Mouse (Mus musculus): ENCODE measurements around the gene Gm884. TPM values are rescaled to one million over a fixed set of nuclear protein-coding genes. Genes with fewer than 3 reads are reported as not detected.

Gene Gm884
- polyA plus RNA-seq (2015; fragmentation: Nextera tagmentation; extraction: Ambion mirVana), result not detected in 2 replicates

GRCm38 (mm10) chr11:103621040-103621439, at the start of gene Gm884:
Gene Gm884 (minus strand): TSS chr11:103621140.
- Histone ChIP-seq H3K36me3 (no peaks in the 10 kb centered on the region), H3K4me1 (replicated peaks) (no peaks in the 10 kb centered on the region), H3K27me3 (no peaks in the 10 kb centered on the region), H3K4me2 (no peak within 1 kb of the TSS), H3K4me3 (no peak within 1 kb of the TSS), H3K9me3 (replicated peaks) (no peaks in the 10 kb centered on the region), H3K27ac (no peak within 1 kb of the TSS), H3K9ac (no peak within 1 kb of the TSS)
- ATAC-seq (replicated peaks; ENCODE audit: insufficient number of reproducible peaks, insufficient read depth, low FRiP score, low read depth), result no peak
- WGBS, result 73% methylated on average over 9 of the region's 9 CpGs

- Histone ChIP-seq H3K9ac (no peak overlapping the region), H3K4me2 (no peak overlapping the region), H3K9me3 (replicated peaks) (no peaks in the 10 kb centered on the region), H3K4me1 (replicated peaks) (0 out of 2 replicates have a peak, but pooled peaks cover 2% of the 10 kb centered on the region), H3K27me3 (0 out of 2 replicates have a peak, but pooled peaks cover 15% of the 10 kb centered on the region), H3K4me3 (no peak overlapping the region), H3K36me3 (no peaks in the 10 kb centered on the region), H3K27ac (no peak overlapping the region)
- 58% methylated on average over 13 of the region's 13 CpGs for WGBS
- ATAC-seq (replicated peaks; ENCODE audit: insufficient number of reproducible peaks, insufficient read depth, low FRiP score, low read depth), result no peak
Observed at GRCm38 (mm10) chr11:103666907-103667426, 46.0 kb upstream of the Gm884 start.

GRCm38 (mm10) chr11:103666181-103666906, 45.4 kb upstream of the Gm884 start:
- Histone ChIP-seq H3K27me3 (0 out of 2 replicates have a peak, but pooled peaks cover 15% of the 10 kb centered on the region), H3K27ac (no peak overlapping the region), H3K4me2 (no peak overlapping the region), H3K9ac (no peak overlapping the region), H3K4me3 (no peak overlapping the region), H3K36me3 (no peaks in the 10 kb centered on the region), H3K9me3 (replicated peaks) (no peaks in the 10 kb centered on the region), H3K4me1 (replicated peaks) (0 out of 2 replicates have a peak, but pooled peaks cover 2% of the 10 kb centered on the region)
- WGBS, result 31% methylated on average over 10 of the region's 10 CpGs
- no peak for ATAC-seq (replicated peaks; ENCODE audit: insufficient number of reproducible peaks, insufficient read depth, low FRiP score, low read depth)

- Histone ChIP-seq H3K4me1 (replicated peaks) (0 out of 2 replicates have a peak, but pooled peaks cover 2% of the 10 kb centered on the region), H3K27me3 (0 out of 2 replicates have a peak, but pooled peaks cover 15% of the 10 kb centered on the region), H3K36me3 (no peaks in the 10 kb centered on the region), H3K4me2 (no peak overlapping the region), H3K9ac (no peak overlapping the region), H3K9me3 (replicated peaks) (no peaks in the 10 kb centered on the region), H3K27ac (no peak overlapping the region), H3K4me3 (no peak overlapping the region)
- no peak for ATAC-seq (replicated peaks; ENCODE audit: insufficient number of reproducible peaks, insufficient read depth, low FRiP score, low read depth)
- WGBS, result 46% methylated on average over 1 of the region's 1 CpGs
Observed at GRCm38 (mm10) chr11:103665695-103666094, 44.8 kb upstream of the Gm884 start.

GRCm38 (mm10) chr11:103663119-103663518, 42.2 kb upstream of the Gm884 start:
- Histone ChIP-seq H3K9me3 (replicated peaks) (no peaks in the 10 kb centered on the region), H3K4me2 (no peak overlapping the region), H3K9ac (no peak overlapping the region), H3K4me1 (replicated peaks) (0 out of 2 replicates have a peak, but pooled peaks cover 2% of the 10 kb centered on the region), H3K27ac (no peak overlapping the region), H3K4me3 (no peak overlapping the region), H3K36me3 (no peaks in the 10 kb centered on the region), H3K27me3 (peaks cover 15% of the 10 kb centered on the region; the same call in 1 of the 2 replicates)
- ATAC-seq (replicated peaks; ENCODE audit: insufficient number of reproducible peaks, insufficient read depth, low FRiP score, low read depth), result no peak
- WGBS, result 74% methylated on average over 8 of the region's 8 CpGs

- H3K4me1 ChIP-seq (replicated peaks), result 0 out of 2 replicates have a peak, but pooled peaks cover 2% of the 10 kb centered on the region
- no peak overlapping the region for H3K4me3 ChIP-seq
- no peaks in the 10 kb centered on the region for H3K9me3 ChIP-seq (replicated peaks)
- H3K27ac ChIP-seq, result no peak overlapping the region
- no peak overlapping the region for H3K4me2 ChIP-seq
- no peaks in the 10 kb centered on the region for H3K36me3 ChIP-seq
- WGBS, result 70% methylated on average over 5 of the region's 5 CpGs
- H3K27me3 ChIP-seq, result peaks cover 18% of the 10 kb centered on the region; the same call in 1 of the 2 replicates
- ATAC-seq (replicated peaks; ENCODE audit: insufficient number of reproducible peaks, insufficient read depth, low FRiP score, low read depth), result no peak
- no peak overlapping the region for H3K9ac ChIP-seq
Observed at GRCm38 (mm10) chr11:103662546-103662945, 41.6 kb upstream of the Gm884 start.

GRCm38 (mm10) chr11:103661863-103662262, 40.9 kb upstream of the Gm884 start:
- no peak overlapping the region for H3K4me3 ChIP-seq
- H3K9me3 ChIP-seq (replicated peaks), result no peaks in the 10 kb centered on the region
- peaks cover 14% of the 10 kb centered on the region; the same call in 1 of the 2 replicates for H3K27me3 ChIP-seq
- no peak for ATAC-seq (replicated peaks; ENCODE audit: insufficient number of reproducible peaks, insufficient read depth, low FRiP score, low read depth)
- no peak overlapping the region for H3K9ac ChIP-seq
- no peaks in the 10 kb centered on the region for H3K36me3 ChIP-seq
- H3K27ac ChIP-seq, result no peak overlapping the region
- 51% methylated on average over 4 of the region's 4 CpGs for WGBS
- H3K4me1 ChIP-seq (replicated peaks), result 0 out of 2 replicates have a peak, but pooled peaks cover 2% of the 10 kb centered on the region
- no peak overlapping the region for H3K4me2 ChIP-seq

- no peak overlapping the region for H3K27ac ChIP-seq
- no peaks in the 10 kb centered on the region for H3K4me1 ChIP-seq (replicated peaks)
- 79% methylated on average over 7 of the region's 7 CpGs for WGBS
- no peaks in the 10 kb centered on the region for H3K36me3 ChIP-seq
- H3K27me3 ChIP-seq, result peaks cover 36% of the 10 kb centered on the region
- ATAC-seq (replicated peaks; ENCODE audit: insufficient number of reproducible peaks, insufficient read depth, low FRiP score, low read depth), result no peak
- no peak overlapping the region for H3K4me2 ChIP-seq
- no peak overlapping the region for H3K4me3 ChIP-seq
- H3K9me3 ChIP-seq (replicated peaks), result no peaks in the 10 kb centered on the region
- H3K9ac ChIP-seq, result no peak overlapping the region
Observed at GRCm38 (mm10) chr11:103658189-103658588, 37.2 kb upstream of the Gm884 start.

- H3K27me3 ChIP-seq, result peaks cover 48% of the 10 kb centered on the region
- WGBS, result 14% methylated on average over 3 of the region's 3 CpGs
Observed at GRCm38 (mm10) chr11:103656520-103656919, 35.6 kb upstream of the Gm884 start.

GRCm38 (mm10) chr11:103653359-103653965, 32.5 kb upstream of the Gm884 start:
- H3K4me1 ChIP-seq (replicated peaks), result peaks cover 13% of the 10 kb centered on the region
- no peaks in the 10 kb centered on the region for H3K9me3 ChIP-seq (replicated peaks)
- 51% methylated on average over 10 of the region's 10 CpGs for WGBS
- H3K9ac ChIP-seq, result no peak overlapping the region
- H3K27ac ChIP-seq, result no peak overlapping the region
- no peaks in the 10 kb centered on the region for H3K36me3 ChIP-seq
- ATAC-seq (replicated peaks; ENCODE audit: insufficient number of reproducible peaks, insufficient read depth, low FRiP score, low read depth), result no peak
- H3K4me2 ChIP-seq, result no peak overlapping the region
- peaks cover 79% of the 10 kb centered on the region for H3K27me3 ChIP-seq
- H3K4me3 ChIP-seq, result no peak overlapping the region

More at GRCm38 (mm10) chr11:103656520-103656919, 35.6 kb upstream of the Gm884 start:
- Histone ChIP-seq H3K27ac (no peak overlapping the region), H3K9ac (no peak overlapping the region), H3K4me3 (no peak overlapping the region), H3K9me3 (replicated peaks) (no peaks in the 10 kb centered on the region), H3K4me2 (no peak overlapping the region), H3K36me3 (no peaks in the 10 kb centered on the region), H3K4me1 (replicated peaks) (no peaks in the 10 kb centered on the region)
- ATAC-seq (replicated peaks; ENCODE audit: insufficient number of reproducible peaks, insufficient read depth, low FRiP score, low read depth), result no peak

- no peak overlapping the region for H3K4me2 ChIP-seq
- no peak overlapping the region for H3K4me3 ChIP-seq
- peaks cover 96% of the 10 kb centered on the region for H3K27me3 ChIP-seq
- ATAC-seq (replicated peaks; ENCODE audit: insufficient number of reproducible peaks, insufficient read depth, low FRiP score, low read depth), result no peak
- no peaks in the 10 kb centered on the region for H3K36me3 ChIP-seq
- peaks cover 13% of the 10 kb centered on the region for H3K4me1 ChIP-seq (replicated peaks)
- WGBS, result 74% methylated on average over 6 of the region's 6 CpGs
- no peak overlapping the region for H3K27ac ChIP-seq
- H3K9ac ChIP-seq, result no peak overlapping the region
- no peaks in the 10 kb centered on the region for H3K9me3 ChIP-seq (replicated peaks)
Observed at GRCm38 (mm10) chr11:103651426-103651825, 30.5 kb upstream of the Gm884 start.

Measured in heart, embryonic 15.5 days (tissue).